Mouse (Mus musculus): ENCODE data around the gene Higd1a. TPM values are rescaled to one million over a fixed set of nuclear protein-coding genes. Genes with fewer than 3 reads are reported as not detected.

Gene Higd1a
- polyA plus RNA-seq, 1 experiment from 2014 or later: 275 TPM

GRCm38 (mm10) chr9:121892057-121892687 is 34.0 kb upstream of the Higd1a start:
- no peak overlapping the region for H3K4me3 ChIP-seq (ENCODE audit: control insufficient read depth in 1 of 2, insufficient read depth in 1 of 2, low read depth in 1 of 2, low read length in 2 of 2)
- WGBS: 86% methylated on average over 12 of the region's 12 CpGs
- H3K9ac ChIP-seq (ENCODE audit: low read length): no peak overlapping the region
- no peaks in the 10 kb centered on the region for H3K9me3 ChIP-seq (ENCODE audit: control insufficient read depth, low read length)
- H3K36me3 ChIP-seq (ENCODE audit: control insufficient read depth, insufficient read depth, low read length): no peaks in the 10 kb centered on the region
- no peak for ATAC-seq (ENCODE audit: insufficient number of reproducible peaks, insufficient read depth, low FRiP score, low read depth)
- H3K27me3 ChIP-seq (ENCODE audit: control insufficient read depth, insufficient read depth, low read length): no peaks in the 10 kb centered on the region
- peaks cover 15 to 17% of the 10 kb centered on the region in 2 experiments for H3K4me1 ChIP-seq (ENCODE audit: control insufficient read depth in 2 of 2, insufficient read depth in 2 of 2, low read length in 2 of 2)
- no peak overlapping the region for H3K27ac ChIP-seq (replicated peaks in 1 of 2; ENCODE audit: control insufficient read depth in 1 of 2, insufficient read depth in 1 of 2, low read depth in 2 of 2, low read length in 2 of 2)
- no peak overlapping the region for H3K4me2 ChIP-seq (ENCODE audit: low read length)

- Histone ChIP-seq H3K27me3 (ENCODE audit: control insufficient read depth, insufficient read depth, low read length) (no peaks in the 10 kb centered on the region), H3K27ac (replicated peaks in 1 of 2; ENCODE audit: control insufficient read depth in 1 of 2, insufficient read depth in 1 of 2, low read depth in 2 of 2, low read length in 2 of 2) (no peak overlapping the region)
These were observed 33.1 kb upstream of the Higd1a start for GRCm38 (mm10) chr9:121891301-121891700.

GRCm38 (mm10) chr9:121890441-121890941 is 32.3 kb upstream of the Higd1a start:
- H3K4me2 ChIP-seq (ENCODE audit: low read length): peak overlapping the region; percentile 54
- H3K4me3 ChIP-seq (ENCODE audit: control insufficient read depth in 1 of 2, insufficient read depth in 1 of 2, low read depth in 1 of 2, low read length in 2 of 2): no peak overlapping the region
- ATAC-seq (ENCODE audit: insufficient number of reproducible peaks, insufficient read depth, low FRiP score, low read depth): peak; percentile 64
- no peaks in the 10 kb centered on the region for H3K27me3 ChIP-seq (ENCODE audit: control insufficient read depth, insufficient read depth, low read length)
- no peaks in the 10 kb centered on the region for H3K9me3 ChIP-seq (ENCODE audit: control insufficient read depth, low read length)
- H3K9ac ChIP-seq (ENCODE audit: low read length): peak overlapping the region; percentile 31; the same call in 1 of the 2 replicates
- 0 out of 4 replicates have a peak overlapping the region, but pooled peaks of 1 of the 2 experiments have one; percentile 5 for H3K27ac ChIP-seq (replicated peaks in 1 of 2; ENCODE audit: control insufficient read depth in 1 of 2, insufficient read depth in 1 of 2, low read depth in 2 of 2, low read length in 2 of 2)
- WGBS: 3% methylated on average over 18 of the region's 18 CpGs
- no peaks in the 10 kb centered on the region for H3K36me3 ChIP-seq (ENCODE audit: control insufficient read depth, insufficient read depth, low read length)
- peaks cover 9 to 15% of the 10 kb centered on the region in 2 experiments for H3K4me1 ChIP-seq (ENCODE audit: control insufficient read depth in 2 of 2, insufficient read depth in 2 of 2, low read length in 2 of 2)

More at GRCm38 (mm10) chr9:121891301-121891700, 33.1 kb upstream of the Higd1a start:
- H3K36me3 ChIP-seq (ENCODE audit: control insufficient read depth, insufficient read depth, low read length): no peaks in the 10 kb centered on the region
- ATAC-seq (ENCODE audit: insufficient number of reproducible peaks, insufficient read depth, low FRiP score, low read depth): no peak
- H3K4me2 ChIP-seq (ENCODE audit: low read length): no peak overlapping the region
- H3K9ac ChIP-seq (ENCODE audit: low read length): no peak overlapping the region
- WGBS: 73% methylated on average over 9 of the region's 9 CpGs
- no peaks in the 10 kb centered on the region for H3K9me3 ChIP-seq (ENCODE audit: control insufficient read depth, low read length)
- peaks cover 9 to 15% of the 10 kb centered on the region in 2 experiments for H3K4me1 ChIP-seq (ENCODE audit: control insufficient read depth in 2 of 2, insufficient read depth in 2 of 2, low read length in 2 of 2)
- no peak overlapping the region for H3K4me3 ChIP-seq (ENCODE audit: control insufficient read depth in 1 of 2, insufficient read depth in 1 of 2, low read depth in 1 of 2, low read length in 2 of 2)

- Histone ChIP-seq H3K4me1 (ENCODE audit: control insufficient read depth in 2 of 2, insufficient read depth in 2 of 2, low read length in 2 of 2) (peaks cover 9 to 15% of the 10 kb centered on the region in 2 experiments), H3K4me2 (ENCODE audit: low read length) (peak overlapping the region; percentile 54), H3K36me3 (ENCODE audit: control insufficient read depth, insufficient read depth, low read length) (no peaks in the 10 kb centered on the region), H3K27me3 (ENCODE audit: control insufficient read depth, insufficient read depth, low read length) (no peaks in the 10 kb centered on the region), H3K4me3 (ENCODE audit: control insufficient read depth in 1 of 2, insufficient read depth in 1 of 2, low read depth in 1 of 2, low read length in 2 of 2) (no peak overlapping the region), H3K9me3 (ENCODE audit: control insufficient read depth, low read length) (no peaks in the 10 kb centered on the region), H3K9ac (ENCODE audit: low read length) (peak overlapping the region; percentile 31; the same call in 1 of the 2 replicates), H3K27ac (replicated peaks in 1 of 2; ENCODE audit: control insufficient read depth in 1 of 2, insufficient read depth in 1 of 2, low read depth in 2 of 2, low read length in 2 of 2) (0 out of 4 replicates have a peak overlapping the region, but pooled peaks of 1 of the 2 experiments have one; percentile 5)
- ATAC-seq (ENCODE audit: insufficient number of reproducible peaks, insufficient read depth, low FRiP score, low read depth): no peak
- WGBS: 42% methylated on average over 4 of the region's 4 CpGs
These were observed 31.8 kb upstream of the Higd1a start for GRCm38 (mm10) chr9:121889927-121890440.

GRCm38 (mm10) chr9:121882015-121882457 is 23.9 kb upstream of the Higd1a start:
- H3K4me3 ChIP-seq (ENCODE audit: control insufficient read depth in 1 of 2, insufficient read depth in 1 of 2, low read depth in 1 of 2, low read length in 2 of 2): no peak overlapping the region
- no peaks in the 10 kb centered on the region for H3K36me3 ChIP-seq (ENCODE audit: control insufficient read depth, insufficient read depth, low read length)
- no peak for ATAC-seq (ENCODE audit: insufficient number of reproducible peaks, insufficient read depth, low FRiP score, low read depth)
- no peak overlapping the region for H3K9ac ChIP-seq (ENCODE audit: low read length)
- peak overlapping the region; percentile 41 to 43; a peak in 2 of 4 replicates for H3K27ac ChIP-seq (replicated peaks in 1 of 2; ENCODE audit: control insufficient read depth in 1 of 2, insufficient read depth in 1 of 2, low read depth in 2 of 2, low read length in 2 of 2)
- no peaks in the 10 kb centered on the region for H3K27me3 ChIP-seq (ENCODE audit: control insufficient read depth, insufficient read depth, low read length)
- no peaks in the 10 kb centered on the region; a peak in 1 of 4 replicates for H3K4me1 ChIP-seq (ENCODE audit: control insufficient read depth in 2 of 2, insufficient read depth in 2 of 2, low read length in 2 of 2)
- no peaks in the 10 kb centered on the region for H3K9me3 ChIP-seq (ENCODE audit: control insufficient read depth, low read length)
- H3K4me2 ChIP-seq (ENCODE audit: low read length): no peak overlapping the region
- WGBS: 49% methylated on average over 7 of the region's 7 CpGs

GRCm38 (mm10) chr9:121881301-121881700 is 23.1 kb upstream of the Higd1a start:
- H3K4me1 ChIP-seq (ENCODE audit: control insufficient read depth in 2 of 2, insufficient read depth in 2 of 2, low read length in 2 of 2): no peaks in the 10 kb centered on the region; a peak in 1 of 4 replicates
- no peak overlapping the region for H3K4me3 ChIP-seq (ENCODE audit: control insufficient read depth in 1 of 2, insufficient read depth in 1 of 2, low read depth in 1 of 2, low read length in 2 of 2)
- no peak overlapping the region for H3K9ac ChIP-seq (ENCODE audit: low read length)
- ATAC-seq (ENCODE audit: insufficient number of reproducible peaks, insufficient read depth, low FRiP score, low read depth): no peak
- no peaks in the 10 kb centered on the region for H3K9me3 ChIP-seq (ENCODE audit: control insufficient read depth, low read length)
- H3K4me2 ChIP-seq (ENCODE audit: low read length): no peak overlapping the region
- H3K27ac ChIP-seq (replicated peaks in 1 of 2; ENCODE audit: control insufficient read depth in 1 of 2, insufficient read depth in 1 of 2, low read depth in 2 of 2, low read length in 2 of 2): peak overlapping the region in 1 of 2 experiments; percentile 41; a peak in 1 of 4 replicates
- H3K27me3 ChIP-seq (ENCODE audit: control insufficient read depth, insufficient read depth, low read length): no peaks in the 10 kb centered on the region
- 68% methylated on average over 6 of the region's 6 CpGs for WGBS
- no peaks in the 10 kb centered on the region for H3K36me3 ChIP-seq (ENCODE audit: control insufficient read depth, insufficient read depth, low read length)

GRCm38 (mm10) chr9:121880840-121881239 is 22.7 kb upstream of the Higd1a start:
- Histone ChIP-seq H3K36me3 (ENCODE audit: control insufficient read depth, insufficient read depth, low read length) (no peaks in the 10 kb centered on the region), H3K9ac (ENCODE audit: low read length) (no peak overlapping the region), H3K4me2 (ENCODE audit: low read length) (peak overlapping the region; percentile 41), H3K4me1 (ENCODE audit: control insufficient read depth in 2 of 2, insufficient read depth in 2 of 2, low read length in 2 of 2) (no peaks in the 10 kb centered on the region; a peak in 1 of 4 replicates), H3K27ac (replicated peaks in 1 of 2; ENCODE audit: control insufficient read depth in 1 of 2, insufficient read depth in 1 of 2, low read depth in 2 of 2, low read length in 2 of 2) (no peak overlapping the region), H3K9me3 (ENCODE audit: control insufficient read depth, low read length) (no peaks in the 10 kb centered on the region), H3K27me3 (ENCODE audit: control insufficient read depth, insufficient read depth, low read length) (no peaks in the 10 kb centered on the region), H3K4me3 (ENCODE audit: control insufficient read depth in 1 of 2, insufficient read depth in 1 of 2, low read depth in 1 of 2, low read length in 2 of 2) (no peak overlapping the region)
- 19% methylated on average over 14 of the region's 14 CpGs for WGBS
- no peak for ATAC-seq (ENCODE audit: insufficient number of reproducible peaks, insufficient read depth, low FRiP score, low read depth)

Data from heart, embryonic 14.5 days (tissue).